Mouse (Mus musculus) limb, embryonic 15.5 days (tissue): ENCODE measurements around the gene Ruvbl2. TPM values are rescaled to one million over a fixed set of nuclear protein-coding genes. Genes with fewer than 3 reads are reported as not detected.

Experiments
- ATAC-seq: fragments of 200-750 bp; cut with Nextera tagmentation; 2 replicates; pipeline ENCODE4 v1.8.0; 2017; ENCODE audit warnings: low read depth, moderate TSS enrichment; ENCODE audit not compliant: insufficient number of reproducible peaks, low FRiP score, low TSS enrichment
- H3K27ac ChIP-seq: fragments of 300-500 bp; sonication (generic); 2 replicates; pipeline ENCODE4 v1.5.1; 2015; ENCODE audit warnings: moderate library complexity, mild to moderate bottlenecking, inconsistent platforms
- H3K27me3 ChIP-seq: fragments of 300-500 bp; sonication (generic); 2 replicates; pipeline ENCODE4 v1.6.1; 2015; ENCODE audit warnings: inconsistent platforms
- H3K36me3 ChIP-seq: fragments of 300-500 bp; sonication (generic); 2 replicates; pipeline ENCODE4 v1.6.1; 2015; ENCODE audit warnings: inconsistent platforms
- H3K4me1 ChIP-seq: fragments of 300-500 bp; sonication (generic); 2 replicates; pipeline ENCODE4 v1.6.1; 2015; ENCODE audit warnings: inconsistent platforms
- H3K4me2 ChIP-seq: fragments of 300-500 bp; sonication (generic); 2 replicates; pipeline ENCODE4 v1.6.1; 2015; ENCODE audit warnings: mild to moderate bottlenecking, inconsistent platforms
- H3K4me3 ChIP-seq: fragments of 300-500 bp; sonication (generic); 2 replicates; pipeline ENCODE4 v1.5.1; 2015; ENCODE audit warnings: mild to moderate bottlenecking, inconsistent platforms
- H3K9ac ChIP-seq: fragments of 300-500 bp; sonication (generic); 2 replicates; pipeline ENCODE4 v1.6.1; 2015; ENCODE audit warnings: inconsistent platforms
- H3K9me3 ChIP-seq: fragments of 300-500 bp; sonication (generic); 2 replicates; pipeline ENCODE4 v1.6.1; 2016; ENCODE audit warnings: inconsistent platforms
- WGBS: fragments of 180-500 bp; shearing (Covaris S2); methylation state at CpG from one replicate; pipeline ENCODE4 v1.1.7; 2015; 5-methylcytosine and 5-hydroxymethylcytosine counted together
- microRNA-seq: library from miRNA; unstranded; fragments of <30 nt; microRNA quantifications from one replicate; pipeline ENCODE4, GENCODE M21; 2016
- polyA plus RNA-seq: library from polyadenylated mRNA; unstranded; fragments of >200 nt; fragmentation: Nextera tagmentation; extraction: Ambion mirVana; gene quantifications from 2 replicates; pipeline ENCODE4 v1.2.1, GENCODE M21; 2015

Gene Ruvbl2
- polyA plus RNA-seq, 1 experiment from 2014 or later: 125 TPM

DNA sequence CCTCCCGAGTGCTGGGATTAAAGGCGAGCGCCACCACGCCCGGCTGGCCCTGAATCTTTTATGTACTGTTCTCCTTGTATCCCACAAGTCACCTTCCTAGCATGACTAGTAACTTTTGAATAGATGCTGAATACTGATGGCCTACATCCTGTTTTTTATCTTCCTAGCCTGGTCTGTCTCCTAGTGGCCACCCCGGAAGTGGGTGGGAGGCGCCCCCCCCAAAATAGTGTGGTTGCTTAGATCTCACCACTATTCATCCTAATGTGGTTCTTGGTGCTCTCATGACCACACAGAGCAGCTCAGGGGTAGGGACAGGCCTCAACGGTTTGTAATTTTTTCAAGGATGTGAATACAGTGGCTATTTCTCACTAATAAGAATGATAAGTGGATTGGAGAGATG lies 63.3 kb downstream of the Ruvbl2 start:
- H3K9ac ChIP-seq: no peak overlapping the region
- H3K27me3 ChIP-seq: peaks cover 8% of the 10 kb centered on the region
- H3K9me3 ChIP-seq: no peaks in the 10 kb centered on the region
- ATAC-seq: no peak
- no peak overlapping the region for H3K4me2 ChIP-seq
- H3K4me1 ChIP-seq: peaks cover 12% of the 10 kb centered on the region
- 93% methylated on average over 8 of the region's 8 CpGs for WGBS
- H3K27ac ChIP-seq: no peak overlapping the region
- no peak overlapping the region for H3K4me3 ChIP-seq
- peaks cover 69% of the 10 kb centered on the region for H3K36me3 ChIP-seq

DNA sequence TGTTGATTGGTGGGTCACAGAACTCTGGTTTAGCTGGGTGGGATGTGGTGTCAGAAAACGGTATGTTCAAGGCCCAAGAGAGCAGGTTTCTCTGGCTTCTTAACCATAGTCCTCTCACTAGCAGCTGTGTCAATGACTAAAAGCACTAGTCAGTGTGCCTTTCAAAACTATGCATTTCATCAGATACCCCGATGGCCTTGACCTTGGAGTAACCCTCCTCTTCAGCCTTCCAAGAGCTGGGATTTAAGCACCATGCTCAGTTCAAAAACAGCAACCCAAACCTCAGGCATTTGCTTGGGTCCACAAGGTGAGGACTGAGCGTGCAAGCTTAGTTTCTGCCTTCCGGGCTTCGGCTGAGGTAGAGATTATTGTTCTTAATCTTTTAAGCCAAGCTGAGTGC lies 65.5 kb downstream of the Ruvbl2 start:
- H3K27ac ChIP-seq: no peak overlapping the region
- no peak overlapping the region for H3K9ac ChIP-seq
- peaks cover 26% of the 10 kb centered on the region for H3K27me3 ChIP-seq
- no peaks in the 10 kb centered on the region for H3K9me3 ChIP-seq
- ATAC-seq: no peak
- H3K4me2 ChIP-seq: no peak overlapping the region
- H3K36me3 ChIP-seq: peaks cover 47% of the 10 kb centered on the region
- H3K4me1 ChIP-seq: peaks cover 21% of the 10 kb centered on the region
- WGBS: 81% methylated on average over 5 of the region's 5 CpGs
- H3K4me3 ChIP-seq: no peak overlapping the region

Small RNA genes lying within 50 kb of the gene (microRNA-seq; reads per million reads assigned to microRNA genes)
- gene Gm22133: not detected

Other genes starting within 250 kb of the Ruvbl2 start
- 1.2 and 2.7 TPM in 2 replicates for gene Ccdc155, start 233.2 kb downstream of the Ruvbl2 start, polyA plus RNA-seq
- 51.2 and 64.5 TPM in 2 replicates for gene Dkkl1, start 225.9 kb downstream of the Ruvbl2 start, polyA plus RNA-seq
- gene Tead2, start 222.3 kb downstream of the Ruvbl2 start, polyA plus RNA-seq: 131 and 134 TPM in 2 replicates
- 3.8 and 5.1 TPM in 2 replicates for gene Cd37, start 199.0 kb downstream of the Ruvbl2 start, polyA plus RNA-seq
- gene Slc6a16, start 197.0 kb downstream of the Ruvbl2 start, polyA plus RNA-seq: 0.09 TPM in 1 of 2 replicates, not detected in the other
- gene Slc6a21, start 160.6 kb downstream of the Ruvbl2 start, polyA plus RNA-seq: not detected in 2 replicates
- 22.0 and 22.6 TPM in 2 replicates for gene Trpm4, start 104.3 kb downstream of the Ruvbl2 start, polyA plus RNA-seq
- 6.5 and 15.1 TPM in 2 replicates for gene Hrc, start 102.8 kb downstream of the Ruvbl2 start, polyA plus RNA-seq
- 7.8 and 9.1 TPM in 2 replicates for gene Ppfia3, start 71.1 kb downstream of the Ruvbl2 start, polyA plus RNA-seq
- 2.3 and 2.5 TPM in 2 replicates for gene Lin7b, start 67.5 kb downstream of the Ruvbl2 start, polyA plus RNA-seq
- 199 and 204 TPM in 2 replicates for gene Snrnp70, start 42.4 kb downstream of the Ruvbl2 start, polyA plus RNA-seq
- 0.10 and 0.12 TPM in 2 replicates for gene Kcna7, start 32.4 kb downstream of the Ruvbl2 start, polyA plus RNA-seq
- 1.9 and 3.0 TPM in 2 replicates for gene Ntf5, start 24.4 kb downstream of the Ruvbl2 start, polyA plus RNA-seq
- gene Lhb, start 17.3 kb downstream of the Ruvbl2 start, polyA plus RNA-seq: not detected in 2 replicates
- 39.0 and 43.5 TPM in 2 replicates for gene Gys1, start 3.3 kb downstream of the Ruvbl2 start, polyA plus RNA-seq
- 4,640 and 4,716 TPM in 2 replicates for gene Ftl1, start 21.8 kb upstream of the Ruvbl2 start, polyA plus RNA-seq
- 145 and 146 TPM in 2 replicates for gene Bax, start 28.8 kb upstream of the Ruvbl2 start, polyA plus RNA-seq
- 0.61 and 1.0 TPM in 2 replicates for gene Tulp2, start 43.8 kb upstream of the Ruvbl2 start, polyA plus RNA-seq
- not detected in 2 replicates for gene Gm45808, start 48.7 kb upstream of the Ruvbl2 start, polyA plus RNA-seq
- gene Dhdh, start 50.7 kb upstream of the Ruvbl2 start, polyA plus RNA-seq: 3.1 and 3.3 TPM in 2 replicates
- 279 and 295 TPM in 2 replicates for gene Nucb1, start 72.3 kb upstream of the Ruvbl2 start, polyA plus RNA-seq
- 22.3 and 26.1 TPM in 2 replicates for gene Ppp1r15a, start 88.2 kb upstream of the Ruvbl2 start, polyA plus RNA-seq
- 5.7 and 6.8 TPM in 2 replicates for gene Plekha4, start 88.2 kb upstream of the Ruvbl2 start, polyA plus RNA-seq
- 0.74 and 1.1 TPM in 2 replicates for gene Hsd17b14, start 116.8 kb upstream of the Ruvbl2 start, polyA plus RNA-seq
- 63.4 and 64.4 TPM in 2 replicates for gene Bcat2, start 132.1 kb upstream of the Ruvbl2 start, polyA plus RNA-seq
- gene Fgf21, start 177.4 kb upstream of the Ruvbl2 start, polyA plus RNA-seq: 0.58 and 0.93 TPM in 2 replicates
- gene Fut1, start 179.2 kb upstream of the Ruvbl2 start, polyA plus RNA-seq: 2.9 and 3.3 TPM in 2 replicates
- 0.14 and 0.27 TPM in 2 replicates for gene Izumo1, start 183.7 kb upstream of the Ruvbl2 start, polyA plus RNA-seq
- 11.4 and 12.0 TPM in 2 replicates for gene Rasip1, start 189.4 kb upstream of the Ruvbl2 start, polyA plus RNA-seq
- gene Mamstr, start 201.9 kb upstream of the Ruvbl2 start, polyA plus RNA-seq: 21.9 and 36.8 TPM in 2 replicates
- 7.7 and 8.0 TPM in 2 replicates for gene Fut2, start 228.3 kb upstream of the Ruvbl2 start, polyA plus RNA-seq
- 0.50 and 2.6 TPM in 2 replicates for gene Ntn5, start 245.9 kb upstream of the Ruvbl2 start, polyA plus RNA-seq